Mouse (Mus musculus) ES-Bruce4 (cell line): ENCODE measurements around the gene Yif1b.

Experiments used
- CTCF ChIP-seq: IDR thresholded peaks from one replicate; pipeline ENCODE4 v1.8.1; 2011; ENCODE audit warnings: low read depth, low read length
- POLR2A ChIP-seq: IDR thresholded peaks from one replicate; pipeline ENCODE4 v1.8.1; 2011; ENCODE audit warnings: low read length; ENCODE audit not compliant: insufficient read depth

- TF ChIP-seq POLR2A (no peak), CTCF (no peak)
Measured at GRCm38 (mm10) chr7:29257368-29257767, 19.2 kb downstream of the Yif1b start.
